Mouse (Mus musculus) erythroblast, embryonic 14.5 days (primary cell): ENCODE data around the gene Ap4b1.

Experiments
- GATA1 ChIP-seq: IDR thresholded peaks from 2 replicates; pipeline ENCODE4 v1.6.1; 2012; ENCODE audit warnings: low read length, inconsistent platforms, mixed read lengths
- TAL1 ChIP-seq: IDR thresholded peaks from 3 replicates; pipeline ENCODE4 v1.6.1; 2012; ENCODE audit warnings: low read length, inconsistent platforms, mixed read lengths

- TF ChIP-seq TAL1 (no peak), GATA1 (no peak)
Observed at GRCm38 (mm10) chr3:103810967-103811366, 1.6 kb downstream of the Ap4b1 start.
